Mouse (Mus musculus): ENCODE measurements around the gene Plch2.

- TF ChIP-seq POLR2A (IDR thresholded peaks at IDR 0.05; ENCODE audit: control insufficient read depth in 1 of 2, insufficient read depth in 1 of 2, low read depth in 1 of 2, low read length in 2 of 2, poor library complexity in 1 of 2) (no peak), ZMIZ1 (IDR thresholded peaks at IDR 0.05; ENCODE audit: low read depth, low read length) (no peak), CTCF (IDR thresholded peaks at IDR 0.05 in 2 of 3, conservative IDR thresholded peaks at IDR 0.05 in 1 of 3; ENCODE audit: control insufficient read depth in 1 of 3, insufficient read depth in 1 of 3, low read depth in 2 of 3, low read length in 3 of 3, poor library complexity in 1 of 3, severe bottlenecking in 1 of 3) (no peak), ZNF384 (IDR thresholded peaks at IDR 0.05; ENCODE audit: low read depth, low read length) (no peak), E2F4 (IDR thresholded peaks at IDR 0.05; ENCODE audit: borderline replicate concordance, low read depth, low read length) (no peak), USF1 (IDR thresholded peaks at IDR 0.05; ENCODE audit: low read depth, low read length) (no peak), JUND (IDR thresholded peaks at IDR 0.05; ENCODE audit: low read depth, low read length) (no peak), KAT2A (conservative IDR thresholded peaks at IDR 0.05; ENCODE audit: low read depth, low read length) (no peak), NRF1 (IDR thresholded peaks at IDR 0.05; ENCODE audit: insufficient read depth, low read depth, low read length, poor library complexity, severe bottlenecking) (no peak), CHD2 (IDR thresholded peaks at IDR 0.05; ENCODE audit: low read length) (no peak), RAD21 (IDR thresholded peaks at IDR 0.05; ENCODE audit: low read depth, low read length) (no peak), CHD1 (IDR thresholded peaks at IDR 0.05; ENCODE audit: low read depth, low read length) (no peak)
These were observed 107.0 kb downstream of the Plch2 start for GRCm38 (mm10) chr4:154949589-154949982.
